Mouse (Mus musculus) small intestine, adult 2 months (tissue): ENCODE results near the gene Gpa33.

Experiments used
- CTCF ChIP-seq: fragments of 200-500 bp; IDR thresholded peaks from 2 replicates; pipeline ENCODE4 v1.5.1; 2012; ENCODE audit warnings: low read depth, mild to moderate bottlenecking, control low read depth, inconsistent platforms, low read length, moderate library complexity, mixed read lengths; ENCODE audit not compliant: insufficient replicate concordance, insufficient read length; ENCODE audit errors: extremely low read depth
- POLR2A ChIP-seq: fragments of 200-500 bp; IDR thresholded peaks from 2 replicates; pipeline ENCODE4 v1.6.1; 2012; ENCODE audit warnings: low read depth, mild to moderate bottlenecking, control low read depth, inconsistent platforms, low read length, moderate library complexity

- TF ChIP-seq CTCF (no peak), POLR2A (no peak)
These were observed 43.0 kb downstream of the Gpa33 start for GRCm38 (mm10) chr1:166172992-166173391.
